Mouse (Mus musculus) cerebellum, adult 2 months (tissue): ENCODE measurements around the gene Nectin4. TPM values are rescaled to one million over a fixed set of nuclear protein-coding genes. Genes with fewer than 3 reads are reported as not detected.
A peak's percentile ranks its signal among the peaks of the same experiment; 100 is the strongest.

Source experiments
- DNase-seq, 2 experiments: peaks; one replicate each; pipeline ENCODE4 v3.0.0; 2021
- H3K27ac ChIP-seq: fragments of 200-500 bp; 2 replicates; pipeline ENCODE4 v1.5.1; 2012; ENCODE audit warnings: low read length, control low read depth, inconsistent platforms; ENCODE audit not compliant: insufficient read depth
- H3K27me3 ChIP-seq: fragments of 200-500 bp; 2 replicates; pipeline ENCODE4 v1.6.1; 2012; ENCODE audit warnings: inconsistent platforms, mild to moderate bottlenecking, low read length, moderate library complexity; ENCODE audit not compliant: control insufficient read depth, insufficient read depth
- H3K4me1 ChIP-seq: fragments of 200-500 bp; 2 replicates; pipeline ENCODE4 v1.6.1; 2011; ENCODE audit warnings: low read length; ENCODE audit not compliant: control insufficient read depth, insufficient read depth
- H3K4me3 ChIP-seq: fragments of 200-500 bp; replicated peaks from 2 replicates; pipeline ENCODE3; 2011; ENCODE audit warnings: mild to moderate bottlenecking, low read depth, low read length, control low read depth; ENCODE audit not compliant: insufficient read depth
- CTCF ChIP-seq: fragments of 200-500 bp; IDR thresholded peaks from 2 replicates; pipeline ENCODE4 v1.5.1; 2011; ENCODE audit warnings: low read depth, mild to moderate bottlenecking, control low read depth, low read length, moderate library complexity, borderline replicate concordance; ENCODE audit not compliant: insufficient read depth
- POLR2A ChIP-seq: fragments of 200-500 bp; IDR thresholded peaks from 2 replicates; pipeline ENCODE4 v1.6.1; 2011; ENCODE audit warnings: low read length, control low read depth, borderline replicate concordance; ENCODE audit not compliant: insufficient read depth
- WGBS: fragments of 180-500 bp; shearing (Covaris S2); methylation state at CpG from one replicate; pipeline ENCODE4 v1.1.7; 2018; 5-methylcytosine and 5-hydroxymethylcytosine counted together
- polyA plus RNA-seq: library from polyadenylated mRNA; depleted of rRNA; stranded (reverse); fragments of >200 nt; gene quantifications from 2 replicates; pipeline ENCODE4 v1.2.3, GENCODE M21; 2012

Nectin4 gene
- polyA plus RNA-seq, 1 experiment = 11.9 TPM

GRCm38 (mm10) chr1:171407263-171407662, 37.4 kb downstream of the Nectin4 start:
- no peaks in the 10 kb centered on the region for H3K4me1 ChIP-seq
- no peak for DNase-seq
- no peak overlapping the region for H3K4me3 ChIP-seq
- no peak overlapping the region for H3K27ac ChIP-seq
- TF ChIP-seq CTCF (no peak), POLR2A (no peak)
- no peaks in the 10 kb centered on the region for H3K27me3 ChIP-seq
- 77% methylated on average over 5 of the region's 5 CpGs for WGBS

- 84% methylated on average over 1 of the region's 1 CpGs for WGBS
- TF ChIP-seq CTCF = no peak
- no peaks in the 10 kb centered on the region; the same call in 1 of the 2 replicates for H3K4me1 ChIP-seq
- no peaks in the 10 kb centered on the region for H3K27me3 ChIP-seq
- no peak for DNase-seq
- H3K27ac ChIP-seq = no peak overlapping the region
- H3K4me3 ChIP-seq = no peak overlapping the region
These were observed 40.3 kb downstream of the Nectin4 start for GRCm38 (mm10) chr1:171410231-171410630.

DNA sequence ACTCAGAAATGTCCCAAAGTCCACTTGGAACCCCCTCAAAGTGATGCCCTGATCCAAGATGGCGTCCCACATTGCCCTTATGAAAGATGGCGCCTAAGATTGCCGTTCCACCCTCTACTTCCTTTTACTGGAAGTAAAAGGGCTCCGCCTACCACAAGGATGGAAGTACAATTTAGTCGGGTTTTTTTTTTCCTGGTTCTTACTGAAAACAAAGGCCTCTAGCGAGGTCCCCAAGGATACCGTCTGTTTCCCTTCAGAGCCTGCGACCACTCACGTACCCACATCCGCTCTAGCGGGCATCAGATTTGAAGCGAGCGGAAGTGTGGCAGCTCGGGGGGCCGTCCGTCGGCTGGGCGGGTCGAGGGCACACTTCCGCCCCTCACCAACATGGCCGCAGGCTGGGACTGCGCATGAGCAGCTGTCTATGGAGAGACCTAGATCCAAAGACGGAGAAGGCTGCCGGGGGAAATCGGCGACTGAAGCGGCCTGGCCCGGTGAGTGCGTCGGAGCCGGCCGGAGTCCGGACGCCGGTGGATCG, 41.1 kb downstream of the Nectin4 start, which contains the start of gene Usf1:
TSS of gene Usf1 (plus strand) at position 367 of the 538 bp plus-strand sequence.
- Histone ChIP-seq H3K27me3 (no peaks in the 10 kb centered on the region), H3K4me3 (peak within 1 kb of the TSS; percentile 81), H3K4me1 (no peaks in the 10 kb centered on the region; the same call in 1 of the 2 replicates), H3K27ac (peak within 1 kb of the TSS; percentile 72)
- TF ChIP-seq POLR2A = peak; percentile 42; the same call in 1 of the 2 replicates
- no peak for TF ChIP-seq CTCF
- DNase-seq = peak; percentile 95
- 1% methylated on average over 36 of the region's 36 CpGs for WGBS

DNA sequence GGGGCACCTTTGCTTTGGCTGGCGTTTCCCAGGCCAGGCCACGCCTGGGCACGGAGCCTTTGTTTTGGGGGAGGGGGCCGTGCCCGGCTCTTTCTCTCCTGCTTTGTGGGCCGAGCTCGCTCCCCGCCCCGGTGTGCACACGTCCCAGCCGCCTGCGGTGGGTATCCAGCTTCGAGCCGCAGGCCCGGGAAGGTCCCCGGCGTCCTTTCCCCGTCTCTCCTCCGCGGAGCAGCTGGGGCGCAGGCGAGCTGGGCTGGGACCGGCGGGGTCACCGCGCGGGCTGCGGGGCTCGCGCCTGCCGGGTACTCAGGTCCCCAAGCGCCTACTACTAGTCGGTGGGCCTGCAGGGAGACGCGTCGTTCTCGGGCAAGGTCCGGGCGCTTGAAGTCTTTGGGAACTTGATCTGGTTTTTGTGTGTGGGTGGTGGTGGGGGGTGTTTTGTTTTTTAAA, 41.6 kb downstream of the Nectin4 start:
- TF ChIP-seq POLR2A (no peak), CTCF (no peak)
- DNase-seq = no peak
- WGBS = 1% methylated on average over 39 of the region's 39 CpGs
- H3K27me3 ChIP-seq = no peaks in the 10 kb centered on the region
- peak overlapping the region; percentile 72; the same call in 1 of the 2 replicates for H3K27ac ChIP-seq
- peak overlapping the region; percentile 81 for H3K4me3 ChIP-seq
- H3K4me1 ChIP-seq = no peaks in the 10 kb centered on the region; the same call in 1 of the 2 replicates

DNA sequence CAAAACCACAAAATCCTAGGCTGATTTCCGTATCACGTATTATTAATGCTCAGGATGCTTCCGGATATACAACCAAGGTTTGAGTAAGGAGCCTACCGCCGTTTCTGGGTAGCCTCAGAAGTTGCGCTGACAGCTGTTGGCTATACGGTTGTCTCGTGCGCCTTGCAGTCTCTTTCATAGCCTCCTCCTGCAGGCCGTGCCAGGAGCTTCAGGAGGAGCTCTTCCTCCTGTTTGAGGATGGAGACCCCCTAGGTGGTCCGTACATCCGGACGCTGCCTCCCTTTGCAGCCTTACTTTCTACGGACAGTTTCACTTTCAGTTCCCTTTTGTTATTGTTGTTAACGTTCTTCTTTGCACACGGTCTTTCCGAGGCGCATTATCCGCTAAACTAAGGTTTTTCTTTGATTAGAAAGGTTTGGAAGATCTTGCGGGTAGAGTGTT, 42.1 kb downstream of the Nectin4 start:
- H3K27ac ChIP-seq = 0 out of 2 replicates have a peak overlapping the region, but pooled peaks have one; percentile 72
- TF ChIP-seq POLR2A (no peak), CTCF (no peak)
- no peaks in the 10 kb centered on the region; the same call in 1 of the 2 replicates for H3K4me1 ChIP-seq
- peak; percentile 24 to 34 for DNase-seq
- H3K4me3 ChIP-seq = peak overlapping the region; percentile 81
- WGBS = under 1% methylated on average over 20 of the region's 20 CpGs
- H3K27me3 ChIP-seq = no peaks in the 10 kb centered on the region

GRCm38 (mm10) chr1:171412446-171412845, 42.5 kb downstream of the Nectin4 start:
- no peak overlapping the region for H3K27ac ChIP-seq
- WGBS = 22% methylated on average over 3 of the region's 3 CpGs
- no peaks in the 10 kb centered on the region for H3K27me3 ChIP-seq
- H3K4me1 ChIP-seq = no peaks in the 10 kb centered on the region; the same call in 1 of the 2 replicates
- H3K4me3 ChIP-seq = peak overlapping the region; percentile 81
- no peak for DNase-seq
- TF ChIP-seq CTCF (no peak), POLR2A (no peak)

GRCm38 (mm10) chr1:171413608-171414007, 43.7 kb downstream of the Nectin4 start:
- Histone ChIP-seq H3K27me3 (no peaks in the 10 kb centered on the region), H3K4me3 (no peak overlapping the region), H3K4me1 (no peaks in the 10 kb centered on the region; the same call in 1 of the 2 replicates), H3K27ac (no peak overlapping the region)
- TF ChIP-seq CTCF = no peak
- TF ChIP-seq POLR2A = no peak
- DNase-seq = no peak
- WGBS = 63% methylated on average over 8 of the region's 8 CpGs

GRCm38 (mm10) chr1:171418660-171419059, 48.8 kb downstream of the Nectin4 start, which contains the start of gene Tstd1:
Gene Tstd1 (plus strand): TSS chr1:171418872.
- 89% methylated on average over 5 of the region's 5 CpGs for WGBS
- TF ChIP-seq CTCF (no peak), POLR2A (no peak)
- H3K27me3 ChIP-seq = no peaks in the 10 kb centered on the region
- H3K4me1 ChIP-seq = no peaks in the 10 kb centered on the region
- H3K27ac ChIP-seq = no peak within 1 kb of the TSS
- no peak within 1 kb of the TSS for H3K4me3 ChIP-seq
- no peak for DNase-seq
